Mouse (Mus musculus) C2C12 (cell line): Measurements from ENCODE around the gene Nanos2. TPM values are rescaled to one million over a fixed set of nuclear protein-coding genes. Genes with fewer than 3 reads are reported as not detected.

Source experiments
- H3K27me3 ChIP-seq: one replicate; pipeline ENCODE4 v1.6.1; 2011; ENCODE audit not compliant: control insufficient read depth, insufficient read depth, insufficient read length
- H3K36me3 ChIP-seq: one replicate; pipeline ENCODE4 v1.6.1; 2011; ENCODE audit not compliant: control insufficient read depth, insufficient read depth
- H3K4me3 ChIP-seq: one replicate; pipeline ENCODE4 v1.5.1; 2011; ENCODE audit warnings: mild to moderate bottlenecking, control low read depth; ENCODE audit not compliant: poor library complexity, insufficient read depth, severe bottlenecking
- H3K79me2 ChIP-seq: one replicate; pipeline ENCODE4 v1.6.1; 2011; ENCODE audit not compliant: control insufficient read depth, insufficient read depth
- H3K79me3 ChIP-seq: one replicate; pipeline ENCODE4 v1.6.1; 2011; ENCODE audit warnings: low read depth, control low read depth
- H3ac ChIP-seq: one replicate; pipeline ENCODE3; 2011; ENCODE audit warnings: low read depth; ENCODE audit not compliant: control insufficient read depth, insufficient read length
- CEBPB ChIP-seq: IDR thresholded peaks from one replicate; pipeline ENCODE4 v1.6.1; 2011; ENCODE audit warnings: low read depth, mild to moderate bottlenecking, control low read depth, moderate library complexity
- CTCF ChIP-seq: IDR thresholded peaks from one replicate; pipeline ENCODE4 v1.5.1; 2011; ENCODE audit not compliant: control insufficient read depth, insufficient read depth, insufficient read length
- FOSL1 ChIP-seq: IDR thresholded peaks from one replicate; pipeline ENCODE4 v1.8.0; 2011; ENCODE audit warnings: mild to moderate bottlenecking, low read length; ENCODE audit not compliant: poor library complexity, insufficient read depth, severe bottlenecking
- MAX ChIP-seq: IDR thresholded peaks from one replicate; pipeline ENCODE4 v1.6.1; 2011; ENCODE audit warnings: mild to moderate bottlenecking, control low read depth
- MYOD1 ChIP-seq: IDR thresholded peaks from one replicate; pipeline ENCODE4 v1.6.1; 2011; ENCODE audit warnings: low read depth; ENCODE audit not compliant: control insufficient read depth, insufficient read length
- MYOG ChIP-seq: IDR thresholded peaks from one replicate; pipeline ENCODE4 v1.6.1; 2011; ENCODE audit not compliant: control insufficient read depth, insufficient read length; ENCODE audit errors: extremely low read depth
- USF1 ChIP-seq: IDR thresholded peaks from one replicate; pipeline ENCODE4 v1.6.1; 2011; ENCODE audit warnings: low read depth, mild to moderate bottlenecking, control low read depth, moderate library complexity
- polyA plus RNA-seq: library from polyadenylated mRNA; unstranded; fragments of >200 nt; fragmentation: generic; extraction: Trizol; gene quantifications from one replicate; pipeline ENCODE4 v1.2.1, GENCODE M21; 2012; ENCODE audit warnings: missing spikeins

Gene Nanos2
- polyA plus RNA-seq, 1 experiment: not detected

- no peak for TF ChIP-seq USF1
- TF ChIP-seq MAX: no peak
- TF ChIP-seq MYOG: no peak
- TF ChIP-seq CEBPB: no peak
- no peak for TF ChIP-seq CTCF
- no peak for TF ChIP-seq FOSL1
- no peak for TF ChIP-seq MYOD1
- no peak overlapping the region for H3K4me3 ChIP-seq
- peaks cover 33% of the 10 kb centered on the region for H3K79me2 ChIP-seq
- peaks cover 4% of the 10 kb centered on the region for H3K36me3 ChIP-seq
- H3K79me3 ChIP-seq: peaks cover 18% of the 10 kb centered on the region
- H3K27me3 ChIP-seq: no peaks in the 10 kb centered on the region
- H3ac ChIP-seq: peak overlapping the region; percentile 97
These were observed 18.4 kb downstream of the Nanos2 start for GRCm38 (mm10) chr7:19005417-19006121.

GRCm38 (mm10) chr7:19006476-19006875, 19.3 kb downstream of the Nanos2 start:
- Histone ChIP-seq H3K79me2 (peaks cover 33% of the 10 kb centered on the region), H3K36me3 (peaks cover 4% of the 10 kb centered on the region), H3K4me3 (no peak overlapping the region), H3K27me3 (no peaks in the 10 kb centered on the region), H3K79me3 (peaks cover 18% of the 10 kb centered on the region), H3ac (no peak overlapping the region)
- TF ChIP-seq MAX (no peak), CTCF (peak; percentile 95)

- no peak for TF ChIP-seq MYOG
- no peak for TF ChIP-seq MAX
- Histone ChIP-seq H3K27me3 (no peaks in the 10 kb centered on the region), H3K4me3 (no peak overlapping the region), H3K79me3 (peaks cover 18% of the 10 kb centered on the region), H3K36me3 (peaks cover 4% of the 10 kb centered on the region), H3K79me2 (peaks cover 33% of the 10 kb centered on the region), H3ac (no peak overlapping the region)
These were observed 20.1 kb downstream of the Nanos2 start for GRCm38 (mm10) chr7:19007026-19007977.

GRCm38 (mm10) chr7:19010581-19010980, 23.4 kb downstream of the Nanos2 start:
- H3K27me3 ChIP-seq: no peaks in the 10 kb centered on the region
- no peak overlapping the region for H3ac ChIP-seq
- no peak for TF ChIP-seq CTCF
- TF ChIP-seq FOSL1: no peak
- no peak for TF ChIP-seq MYOG
- TF ChIP-seq CEBPB: no peak
- no peak for TF ChIP-seq USF1
- TF ChIP-seq MYOD1: no peak
- TF ChIP-seq MAX: no peak
- H3K79me3 ChIP-seq: peaks cover 10% of the 10 kb centered on the region
- H3K36me3 ChIP-seq: peaks cover 4% of the 10 kb centered on the region
- H3K4me3 ChIP-seq: no peak overlapping the region
- peaks cover 19% of the 10 kb centered on the region for H3K79me2 ChIP-seq

- no peak overlapping the region for H3K4me3 ChIP-seq
- no peak overlapping the region for H3ac ChIP-seq
- H3K36me3 ChIP-seq: no peaks in the 10 kb centered on the region
- H3K79me2 ChIP-seq: peaks cover 4% of the 10 kb centered on the region
- no peaks in the 10 kb centered on the region for H3K27me3 ChIP-seq
- TF ChIP-seq CTCF: no peak
- no peaks in the 10 kb centered on the region for H3K79me3 ChIP-seq
These were observed 24.9 kb downstream of the Nanos2 start for GRCm38 (mm10) chr7:19012025-19012621.

- no peak for TF ChIP-seq USF1
These were observed 25.7 kb downstream of the Nanos2 start for GRCm38 (mm10) chr7:19012882-19013281.

More at GRCm38 (mm10) chr7:19012882-19013281, 25.7 kb downstream of the Nanos2 start:
- no peaks in the 10 kb centered on the region for H3K36me3 ChIP-seq
- H3K4me3 ChIP-seq: no peak overlapping the region
- H3K79me2 ChIP-seq: no peaks in the 10 kb centered on the region
- H3K79me3 ChIP-seq: no peaks in the 10 kb centered on the region
- H3ac ChIP-seq: no peak overlapping the region
- no peaks in the 10 kb centered on the region for H3K27me3 ChIP-seq
